Mouse (Mus musculus) CH12.LX (cell line): ENCODE data around the gene Smyd4. TPM values are rescaled to one million over a fixed set of nuclear protein-coding genes. Genes with fewer than 3 reads are reported as not detected.

ENCODE experiments used
- E2F4 ChIP-seq: IDR thresholded peaks from 2 replicates; pipeline ENCODE4 v1.6.1; 2011; ENCODE audit warnings: low read depth, low read length, improper control_type of control experiment; ENCODE audit not compliant: insufficient replicate concordance
- ELF1 ChIP-seq: IDR thresholded peaks from 2 replicates; pipeline ENCODE4 v1.6.1; 2014; ENCODE audit warnings: low read depth, mild to moderate bottlenecking, inconsistent platforms, low read length, improper control_type of control experiment
- EP300 ChIP-seq: IDR thresholded peaks from 2 replicates; pipeline ENCODE4 v1.6.1; 2011; ENCODE audit warnings: low read length, improper control_type of control experiment
- ETS1 ChIP-seq: conservative IDR thresholded peaks from 2 replicates; pipeline ENCODE4 v1.6.1; 2012; ENCODE audit warnings: low read depth, mild to moderate bottlenecking, inconsistent platforms, low read length, improper control_type of control experiment, moderate library complexity
- GABPA ChIP-seq: IDR thresholded peaks from 2 replicates; pipeline ENCODE4 v1.6.1; 2012; ENCODE audit warnings: low read depth, low read length, improper control_type of control experiment, inconsistent platforms; ENCODE audit not compliant: insufficient replicate concordance
- IRF4 ChIP-seq: IDR thresholded peaks from 2 replicates; pipeline ENCODE4 v1.6.1; 2014; ENCODE audit warnings: low read depth, mild to moderate bottlenecking, inconsistent platforms, low read length, improper control_type of control experiment
- MAX ChIP-seq: IDR thresholded peaks from 2 replicates; pipeline ENCODE4 v1.6.1; 2011; ENCODE audit warnings: low read length, improper control_type of control experiment
- MXI1 ChIP-seq: IDR thresholded peaks from 2 replicates; pipeline ENCODE4 v1.6.1; 2011; ENCODE audit warnings: mild to moderate bottlenecking, low read depth, low read length, improper control_type of control experiment
- POLR2AphosphoS2 ChIP-seq: IDR thresholded peaks from 2 replicates; pipeline ENCODE4 v1.6.1; 2011; ENCODE audit warnings: low read depth, low read length, improper control_type of control experiment
- RCOR1 ChIP-seq: conservative IDR thresholded peaks from 2 replicates; pipeline ENCODE4 v1.6.1; 2012; ENCODE audit warnings: low read depth, mild to moderate bottlenecking, inconsistent platforms, low read length, improper control_type of control experiment
- SIN3A ChIP-seq: IDR thresholded peaks from 2 replicates; pipeline ENCODE4 v1.6.1; 2012; ENCODE audit warnings: low read length, improper control_type of control experiment, inconsistent platforms
- TCF12 ChIP-seq: IDR thresholded peaks from 2 replicates; pipeline ENCODE4 v1.6.1; 2014; ENCODE audit warnings: low read depth, mild to moderate bottlenecking, inconsistent platforms, low read length, improper control_type of control experiment
- USF1 ChIP-seq: IDR thresholded peaks from 2 replicates; pipeline ENCODE4 v1.6.1; 2014; ENCODE audit warnings: low read depth, mild to moderate bottlenecking, inconsistent platforms, low read length, improper control_type of control experiment
- ZC3H11A ChIP-seq: IDR thresholded peaks from 2 replicates; pipeline ENCODE4 v1.6.1; 2012; ENCODE audit warnings: low read depth, mild to moderate bottlenecking, inconsistent platforms, low read length, improper control_type of control experiment
- ZMIZ1 ChIP-seq: IDR thresholded peaks from 2 replicates; pipeline ENCODE4 v1.6.1; 2012; ENCODE audit warnings: low read depth, mild to moderate bottlenecking, inconsistent platforms, low read length, improper control_type of control experiment
- ZNF384 ChIP-seq: IDR thresholded peaks from 2 replicates; pipeline ENCODE4 v1.6.1; 2012; ENCODE audit warnings: low read depth, low read length, improper control_type of control experiment, inconsistent platforms
- polyA plus RNA-seq: library from polyadenylated mRNA; unstranded; fragments of >175 nt; gene quantifications from 2 replicates; pipeline ENCODE4 v1.2.1, GENCODE M21; 2012; ENCODE audit warnings: low read depth; ENCODE audit not compliant: insufficient read length
- total RNA-seq, 2 experiments: library from RNA; depleted of rRNA; stranded (reverse); fragments of 300-350 nt in 1 of 2; fragments of >200 nt in 1 of 2; gene quantifications; 2 replicates each; pipeline ENCODE4 v1.2.3; 2012 to 2014

The Smyd4 gene
- total and polyA plus RNA-seq, 3 experiments = 11.8 to 15.4 (median 13.9) TPM

- peak; percentile 99 for TF ChIP-seq USF1
- 0 out of 2 replicates have a peak, but pooled peaks have one; percentile 5 for TF ChIP-seq IRF4
- no peak for TF ChIP-seq GABPA
- TF ChIP-seq TCF12 = 0 out of 2 replicates have a peak, but pooled peaks have one; percentile 32
- no peak for TF ChIP-seq E2F4
- TF ChIP-seq RCOR1 = no peak
- peak; percentile 94 for TF ChIP-seq ELF1
- TF ChIP-seq ZNF384 = no peak
- no peak for TF ChIP-seq ZMIZ1
- 0 out of 2 replicates have a peak, but pooled peaks have one; percentile 2 for TF ChIP-seq ZC3H11A
- TF ChIP-seq ETS1 = peak; percentile 88
- TF ChIP-seq EP300 = no peak
- TF ChIP-seq MAX = peak; percentile 100
- no peak for TF ChIP-seq POLR2AphosphoS2
- peak; percentile 98 for TF ChIP-seq MXI1
- TF ChIP-seq SIN3A = peak; percentile 99
These were observed 106.0 kb downstream of the Smyd4 start, which contains the start of gene Wdr81 (continued) for GRCm38 (mm10) chr11:75453991-75454930.

Other genes with a start within 250 kb of the Smyd4 start
- gene Hic1, start 178.9 kb upstream of the Smyd4 start, total RNA-seq (2012; rRNA removed) = 6.4 and 9.6 TPM in 2 replicates
- 2.8 and 2.9 TPM in 2 replicates for gene Hic1, start 178.9 kb upstream of the Smyd4 start, total RNA-seq (2014; rRNA removed)
- 4.3 and 5.7 TPM in 2 replicates for gene Hic1, start 178.9 kb upstream of the Smyd4 start, polyA plus RNA-seq
- 20.7 and 28.4 TPM in 2 replicates for gene Ovca2, start 169.6 kb upstream of the Smyd4 start, total RNA-seq (2012; rRNA removed)
- 68.4 and 86.9 TPM in 2 replicates for gene Ovca2, start 169.6 kb upstream of the Smyd4 start, total RNA-seq (2014; rRNA removed)
- 28.6 and 32.1 TPM in 2 replicates for gene Ovca2, start 169.6 kb upstream of the Smyd4 start, polyA plus RNA-seq
- gene Dph1, start 157.2 kb upstream of the Smyd4 start, total RNA-seq (2012; rRNA removed) = 47.7 and 50.6 TPM in 2 replicates
- 56.4 and 57.0 TPM in 2 replicates for gene Dph1, start 157.2 kb upstream of the Smyd4 start, total RNA-seq (2014; rRNA removed)
- 50.9 and 54.7 TPM in 2 replicates for gene Dph1, start 157.2 kb upstream of the Smyd4 start, polyA plus RNA-seq
- 0.04 TPM in 2 replicates for gene Rtn4rl1, start 154.7 kb upstream of the Smyd4 start, total RNA-seq (2012; rRNA removed)
- gene Rtn4rl1, start 154.7 kb upstream of the Smyd4 start, total RNA-seq (2014; rRNA removed) = 0.08 TPM in 1 of 2 replicates, not detected in the other
- 0.09 and 0.11 TPM in 2 replicates for gene Rtn4rl1, start 154.7 kb upstream of the Smyd4 start, polyA plus RNA-seq
- gene Rpa1, start 109 bp upstream of the Smyd4 start, total RNA-seq (2012; rRNA removed) = 287 and 354 TPM in 2 replicates
- 357 and 379 TPM in 2 replicates for gene Rpa1, start 109 bp upstream of the Smyd4 start, total RNA-seq (2014; rRNA removed)
- 230 and 247 TPM in 2 replicates for gene Rpa1, start 109 bp upstream of the Smyd4 start, polyA plus RNA-seq
- gene Serpinf1, start 74.3 kb downstream of the Smyd4 start, total RNA-seq (2012; rRNA removed) = 26.0 and 30.3 TPM in 2 replicates
- 56.5 and 58.4 TPM in 2 replicates for gene Serpinf1, start 74.3 kb downstream of the Smyd4 start, total RNA-seq (2014; rRNA removed)
- 119 and 131 TPM in 2 replicates for gene Serpinf1, start 74.3 kb downstream of the Smyd4 start, polyA plus RNA-seq
- gene Serpinf2, start 91.2 kb downstream of the Smyd4 start, total RNA-seq (2012; rRNA removed) = 0.08 TPM in 1 of 2 replicates, not detected in the other
- 0.11 TPM in 1 of 2 replicates, not detected in the other for gene Serpinf2, start 91.2 kb downstream of the Smyd4 start, total RNA-seq (2014; rRNA removed)
- 0.26 TPM in 1 of 2 replicates, not detected in the other for gene Serpinf2, start 91.2 kb downstream of the Smyd4 start, polyA plus RNA-seq
- gene Wdr81, start 106.3 kb downstream of the Smyd4 start, total RNA-seq (2012; rRNA removed) = 14.3 and 16.3 TPM in 2 replicates
- gene Wdr81, start 106.3 kb downstream of the Smyd4 start, total RNA-seq (2014; rRNA removed) = 3.0 and 3.1 TPM in 2 replicates
- 12.7 and 13.7 TPM in 2 replicates for gene Wdr81, start 106.3 kb downstream of the Smyd4 start, polyA plus RNA-seq
- gene Tlcd2, start 113.3 kb downstream of the Smyd4 start, total RNA-seq (2012; rRNA removed) = 0.17 and 0.81 TPM in 2 replicates
- gene Tlcd2, start 113.3 kb downstream of the Smyd4 start, total RNA-seq (2014; rRNA removed) = not detected in 2 replicates
- 0.40 and 0.86 TPM in 2 replicates for gene Tlcd2, start 113.3 kb downstream of the Smyd4 start, polyA plus RNA-seq
- 246 and 255 TPM in 2 replicates for gene Prpf8, start 138.4 kb downstream of the Smyd4 start, total RNA-seq (2012; rRNA removed)
- 168 and 187 TPM in 2 replicates for gene Prpf8, start 138.4 kb downstream of the Smyd4 start, total RNA-seq (2014; rRNA removed)
- 298 and 345 TPM in 2 replicates for gene Prpf8, start 138.4 kb downstream of the Smyd4 start, polyA plus RNA-seq
- gene Rilp, start 161.7 kb downstream of the Smyd4 start, total RNA-seq (2012; rRNA removed) = 0.63 and 0.72 TPM in 2 replicates
- 0.17 and 0.31 TPM in 2 replicates for gene Rilp, start 161.7 kb downstream of the Smyd4 start, total RNA-seq (2014; rRNA removed)
- gene Rilp, start 161.7 kb downstream of the Smyd4 start, polyA plus RNA-seq = 0.76 and 1.1 TPM in 2 replicates
- gene Scarf1, start 165.1 kb downstream of the Smyd4 start, total RNA-seq (2012; rRNA removed) = 0.59 and 0.76 TPM in 2 replicates
- 0.24 and 0.28 TPM in 2 replicates for gene Scarf1, start 165.1 kb downstream of the Smyd4 start, total RNA-seq (2014; rRNA removed)
- gene Scarf1, start 165.1 kb downstream of the Smyd4 start, polyA plus RNA-seq = 0.76 and 0.90 TPM in 2 replicates
- gene Slc43a2, start 183.3 kb downstream of the Smyd4 start, total RNA-seq (2012; rRNA removed) = 6.5 and 8.9 TPM in 2 replicates
- 3.5 and 5.0 TPM in 2 replicates for gene Slc43a2, start 183.3 kb downstream of the Smyd4 start, total RNA-seq (2014; rRNA removed)
- gene Slc43a2, start 183.3 kb downstream of the Smyd4 start, polyA plus RNA-seq = 6.8 and 8.8 TPM in 2 replicates
- gene Pitpna, start 239.7 kb downstream of the Smyd4 start, total RNA-seq (2012; rRNA removed) = 61.8 and 75.8 TPM in 2 replicates
- 80.7 and 84.6 TPM in 2 replicates for gene Pitpna, start 239.7 kb downstream of the Smyd4 start, total RNA-seq (2014; rRNA removed)
- 243 and 290 TPM in 2 replicates for gene Pitpna, start 239.7 kb downstream of the Smyd4 start, polyA plus RNA-seq